Mouse (Mus musculus) embryonic facial prominence, embryonic 13.5 days (tissue): ENCODE results near the gene Zfp385b. TPM values are rescaled to one million over a fixed set of nuclear protein-coding genes. Genes with fewer than 3 reads are reported as not detected.
A peak's percentile ranks its signal among the peaks of the same experiment; 100 is the strongest.

Experiments used
- ATAC-seq: fragments of 200-750 bp; cut with Nextera tagmentation; 2 replicates; pipeline ENCODE4 v1.8.0; 2017; ENCODE audit warnings: low read depth; ENCODE audit not compliant: insufficient number of reproducible peaks, insufficient read depth, low FRiP score, low TSS enrichment
- H3K27ac ChIP-seq: fragments of 300-500 bp; sonication (generic); 2 replicates; pipeline ENCODE4 v1.5.1; 2015; ENCODE audit warnings: moderate library complexity, mild to moderate bottlenecking, inconsistent platforms
- H3K27me3 ChIP-seq: fragments of 300-500 bp; sonication (generic); 2 replicates; pipeline ENCODE4 v1.6.1; 2015; ENCODE audit warnings: mild to moderate bottlenecking, inconsistent platforms
- H3K36me3 ChIP-seq: fragments of 300-500 bp; sonication (generic); 2 replicates; pipeline ENCODE4 v1.6.1; 2015; ENCODE audit warnings: mild to moderate bottlenecking, inconsistent platforms
- H3K4me1 ChIP-seq: fragments of 300-500 bp; sonication (generic); 2 replicates; pipeline ENCODE4 v1.6.1; 2015; ENCODE audit warnings: inconsistent platforms
- H3K4me2 ChIP-seq: fragments of 300-500 bp; sonication (generic); 2 replicates; pipeline ENCODE4 v1.6.1; 2015; ENCODE audit warnings: moderate library complexity, mild to moderate bottlenecking, inconsistent platforms
- H3K4me3 ChIP-seq: fragments of 300-500 bp; sonication (generic); 2 replicates; pipeline ENCODE4 v1.5.1; 2015; ENCODE audit warnings: mild to moderate bottlenecking, inconsistent platforms
- H3K9ac ChIP-seq: fragments of 300-500 bp; sonication (generic); 2 replicates; pipeline ENCODE4 v1.6.1; 2015; ENCODE audit warnings: mild to moderate bottlenecking, inconsistent platforms
- H3K9me3 ChIP-seq: fragments of 300-500 bp; sonication (generic); 2 replicates; pipeline ENCODE4 v1.6.1; 2016; ENCODE audit warnings: inconsistent platforms
- WGBS: fragments of 180-500 bp; shearing (Covaris S2); methylation state at CpG from one replicate; pipeline ENCODE4 v1.1.7; 2015; ENCODE audit warnings: mixed read lengths; 5-methylcytosine and 5-hydroxymethylcytosine counted together
- polyA plus RNA-seq: library from polyadenylated mRNA; unstranded; fragments of >200 nt; fragmentation: Nextera tagmentation; extraction: Ambion mirVana; gene quantifications from 2 replicates; pipeline ENCODE4 v1.2.1, GENCODE M21; 2015

The Zfp385b gene
- polyA plus RNA-seq, 1 experiment from 2014 or later: 6.3 TPM

- no peaks in the 10 kb centered on the region for H3K36me3 ChIP-seq
- no peaks in the 10 kb centered on the region for H3K27me3 ChIP-seq
- peak overlapping the region; percentile 29 for H3K4me3 ChIP-seq
- H3K4me2 ChIP-seq: peak overlapping the region; percentile 60
- WGBS: 25% methylated on average over 13 of the region's 13 CpGs
- no peaks in the 10 kb centered on the region for H3K9me3 ChIP-seq
- no peak overlapping the region for H3K9ac ChIP-seq
- H3K27ac ChIP-seq: no peak overlapping the region
- ATAC-seq: no peak
- H3K4me1 ChIP-seq: peaks cover 8% of the 10 kb centered on the region
Observed at GRCm38 (mm10) chr2:77402329-77402728, 417.1 kb downstream of the Zfp385b start.

- no peak for ATAC-seq
- Histone ChIP-seq H3K9ac (peak overlapping the region; percentile 47), H3K36me3 (no peaks in the 10 kb centered on the region), H3K4me2 (peak overlapping the region; percentile 60), H3K27me3 (no peaks in the 10 kb centered on the region), H3K27ac (no peak overlapping the region), H3K9me3 (no peaks in the 10 kb centered on the region), H3K4me1 (peaks cover 8% of the 10 kb centered on the region), H3K4me3 (peak overlapping the region; percentile 29)
- WGBS: 8% methylated on average over 13 of the region's 13 CpGs
Observed at GRCm38 (mm10) chr2:77401438-77402235, 417.8 kb downstream of the Zfp385b start.

- Histone ChIP-seq H3K9ac (no peak overlapping the region), H3K9me3 (no peaks in the 10 kb centered on the region), H3K27me3 (no peaks in the 10 kb centered on the region), H3K4me2 (no peak overlapping the region), H3K4me3 (no peak overlapping the region), H3K4me1 (peaks cover 8% of the 10 kb centered on the region; the same call in 1 of the 2 replicates), H3K36me3 (no peaks in the 10 kb centered on the region), H3K27ac (no peak overlapping the region)
- no peak for ATAC-seq
- WGBS: 94% methylated on average over 7 of the region's 7 CpGs
Observed at GRCm38 (mm10) chr2:77393881-77394280, 425.6 kb downstream of the Zfp385b start.

- no peak overlapping the region for H3K9ac ChIP-seq
Observed at GRCm38 (mm10) chr2:77388186-77388585, 431.3 kb downstream of the Zfp385b start.

GRCm38 (mm10) chr2:77386515-77386914 lies 432.9 kb downstream of the Zfp385b start:
- Histone ChIP-seq H3K4me3 (no peak overlapping the region), H3K4me2 (no peak overlapping the region), H3K27me3 (no peaks in the 10 kb centered on the region), H3K9ac (no peak overlapping the region), H3K4me1 (no peaks in the 10 kb centered on the region), H3K27ac (no peak overlapping the region), H3K36me3 (no peaks in the 10 kb centered on the region), H3K9me3 (no peaks in the 10 kb centered on the region)
- WGBS: 23% methylated on average over 5 of the region's 5 CpGs
- ATAC-seq: no peak

More at GRCm38 (mm10) chr2:77388186-77388585, 431.3 kb downstream of the Zfp385b start:
- WGBS: 83% methylated on average over 6 of the region's 6 CpGs
- no peak overlapping the region for H3K4me2 ChIP-seq
- ATAC-seq: no peak
- H3K27ac ChIP-seq: no peak overlapping the region
- H3K4me1 ChIP-seq: peaks cover 6% of the 10 kb centered on the region; the same call in 1 of the 2 replicates
- H3K27me3 ChIP-seq: no peaks in the 10 kb centered on the region
- H3K36me3 ChIP-seq: no peaks in the 10 kb centered on the region
- no peak overlapping the region for H3K4me3 ChIP-seq
- H3K9me3 ChIP-seq: no peaks in the 10 kb centered on the region

- Histone ChIP-seq H3K36me3 (no peaks in the 10 kb centered on the region), H3K9ac (no peak overlapping the region), H3K9me3 (no peaks in the 10 kb centered on the region), H3K4me2 (no peak overlapping the region), H3K27ac (no peak overlapping the region), H3K4me3 (no peak overlapping the region), H3K27me3 (no peaks in the 10 kb centered on the region), H3K4me1 (no peaks in the 10 kb centered on the region)
- no peak for ATAC-seq
- WGBS: 87% methylated on average over 5 of the region's 5 CpGs
Observed at GRCm38 (mm10) chr2:77382766-77383165, 436.7 kb downstream of the Zfp385b start.

GRCm38 (mm10) chr2:77379907-77380306 lies 439.5 kb downstream of the Zfp385b start:
- Histone ChIP-seq H3K36me3 (no peaks in the 10 kb centered on the region), H3K27me3 (no peaks in the 10 kb centered on the region), H3K4me2 (no peak overlapping the region), H3K27ac (no peak overlapping the region), H3K9ac (no peak overlapping the region), H3K4me1 (no peaks in the 10 kb centered on the region), H3K9me3 (no peaks in the 10 kb centered on the region), H3K4me3 (no peak overlapping the region)
- 91% methylated on average over 1 of the region's 1 CpGs for whole genome bisulfite sequencing
- no peak for ATAC-seq

DNA sequence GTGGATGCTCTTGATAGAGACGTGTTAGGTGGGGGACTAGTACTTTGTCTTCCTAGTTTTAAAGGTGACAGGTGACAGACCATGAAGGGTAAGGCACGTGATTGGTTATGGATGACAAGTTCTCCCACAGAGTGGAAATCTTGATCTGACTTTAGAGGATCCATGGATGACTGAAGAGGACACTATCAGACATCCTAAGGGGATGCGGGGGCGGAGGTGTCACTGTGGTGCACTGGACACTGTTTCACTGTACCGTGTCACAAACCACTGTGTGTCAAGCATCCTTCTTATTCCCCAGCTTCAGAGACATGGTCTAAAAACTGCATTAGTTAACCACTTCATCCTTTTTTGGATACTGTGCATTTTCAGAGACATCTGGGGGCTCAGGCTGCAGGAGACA lies 440.1 kb downstream of the Zfp385b start:
- ATAC-seq: no peak
- WGBS: 89% methylated on average over 5 of the region's 5 CpGs
- Histone ChIP-seq H3K9me3 (no peaks in the 10 kb centered on the region), H3K4me3 (no peak overlapping the region), H3K36me3 (no peaks in the 10 kb centered on the region), H3K27me3 (no peaks in the 10 kb centered on the region), H3K4me1 (no peaks in the 10 kb centered on the region), H3K4me2 (no peak overlapping the region), H3K27ac (no peak overlapping the region), H3K9ac (no peak overlapping the region)

GRCm38 (mm10) chr2:77376823-77377222 lies 442.6 kb downstream of the Zfp385b start:
- no peak for ATAC-seq

DNA sequence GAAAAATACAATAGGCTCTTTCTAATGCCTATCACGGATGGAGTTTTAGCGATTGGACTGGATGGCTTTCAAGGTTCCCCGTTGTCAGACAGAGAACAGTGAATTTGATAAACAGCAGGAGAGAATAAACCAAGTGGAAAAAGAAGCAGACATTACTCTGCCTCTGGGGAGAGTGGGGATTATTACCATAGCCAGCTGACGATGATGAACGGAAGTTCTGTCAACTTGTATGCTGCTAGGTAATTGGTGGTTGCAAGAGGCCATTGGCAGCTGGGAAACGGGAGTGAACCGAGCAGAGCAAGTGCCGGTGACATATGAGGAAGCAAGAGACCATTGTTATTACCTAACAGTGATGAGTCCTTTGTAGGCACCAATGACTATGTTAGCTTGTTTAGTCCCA lies 444.3 kb downstream of the Zfp385b start:
- H3K4me3 ChIP-seq: no peak overlapping the region
- H3K9me3 ChIP-seq: no peaks in the 10 kb centered on the region
- ATAC-seq: no peak
- no peaks in the 10 kb centered on the region for H3K27me3 ChIP-seq
- no peak overlapping the region for H3K27ac ChIP-seq
- H3K4me2 ChIP-seq: no peak overlapping the region
- 69% methylated on average over 8 of the region's 8 CpGs for WGBS
- no peak overlapping the region for H3K9ac ChIP-seq
- H3K4me1 ChIP-seq: no peaks in the 10 kb centered on the region
- H3K36me3 ChIP-seq: no peaks in the 10 kb centered on the region

More at GRCm38 (mm10) chr2:77376823-77377222, 442.6 kb downstream of the Zfp385b start:
- Histone ChIP-seq H3K9me3 (no peaks in the 10 kb centered on the region), H3K27me3 (no peaks in the 10 kb centered on the region), H3K27ac (no peak overlapping the region), H3K4me2 (no peak overlapping the region), H3K9ac (no peak overlapping the region), H3K4me1 (no peaks in the 10 kb centered on the region), H3K36me3 (no peaks in the 10 kb centered on the region), H3K4me3 (no peak overlapping the region)
- 81% methylated on average over 9 of the region's 9 CpGs for WGBS

DNA sequence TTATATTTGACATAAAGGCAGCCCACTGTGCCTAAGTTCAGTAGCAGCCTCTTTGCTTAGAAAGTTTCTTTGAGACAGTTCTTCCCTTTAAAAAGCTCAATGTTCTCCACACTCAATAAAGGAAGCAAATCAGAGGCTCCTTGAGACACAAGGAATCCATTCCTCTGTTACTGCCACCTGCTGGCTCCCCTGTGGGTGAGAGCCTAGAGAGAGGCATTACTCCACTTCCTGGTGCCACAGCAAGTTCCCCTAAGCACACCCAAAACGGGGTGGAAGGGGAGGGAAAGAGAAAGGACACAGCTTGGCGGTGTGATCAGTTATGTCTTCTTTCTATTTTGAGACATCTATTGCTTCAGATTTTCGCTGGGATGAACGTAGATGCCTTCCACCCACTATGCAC lies 450.3 kb downstream of the Zfp385b start:
- no peak overlapping the region for H3K9ac ChIP-seq
- 59% methylated on average over 4 of the region's 4 CpGs for WGBS

More for the DNA sequence above, 450.3 kb downstream of the Zfp385b start:
- ATAC-seq: no peak
- Histone ChIP-seq H3K4me3 (no peak overlapping the region), H3K9me3 (no peaks in the 10 kb centered on the region), H3K4me1 (no peaks in the 10 kb centered on the region), H3K36me3 (no peaks in the 10 kb centered on the region), H3K27me3 (no peaks in the 10 kb centered on the region), H3K27ac (no peak overlapping the region), H3K4me2 (no peak overlapping the region)
